Mouse (Mus musculus): ENCODE data around the gene Dnah10.

DNA sequence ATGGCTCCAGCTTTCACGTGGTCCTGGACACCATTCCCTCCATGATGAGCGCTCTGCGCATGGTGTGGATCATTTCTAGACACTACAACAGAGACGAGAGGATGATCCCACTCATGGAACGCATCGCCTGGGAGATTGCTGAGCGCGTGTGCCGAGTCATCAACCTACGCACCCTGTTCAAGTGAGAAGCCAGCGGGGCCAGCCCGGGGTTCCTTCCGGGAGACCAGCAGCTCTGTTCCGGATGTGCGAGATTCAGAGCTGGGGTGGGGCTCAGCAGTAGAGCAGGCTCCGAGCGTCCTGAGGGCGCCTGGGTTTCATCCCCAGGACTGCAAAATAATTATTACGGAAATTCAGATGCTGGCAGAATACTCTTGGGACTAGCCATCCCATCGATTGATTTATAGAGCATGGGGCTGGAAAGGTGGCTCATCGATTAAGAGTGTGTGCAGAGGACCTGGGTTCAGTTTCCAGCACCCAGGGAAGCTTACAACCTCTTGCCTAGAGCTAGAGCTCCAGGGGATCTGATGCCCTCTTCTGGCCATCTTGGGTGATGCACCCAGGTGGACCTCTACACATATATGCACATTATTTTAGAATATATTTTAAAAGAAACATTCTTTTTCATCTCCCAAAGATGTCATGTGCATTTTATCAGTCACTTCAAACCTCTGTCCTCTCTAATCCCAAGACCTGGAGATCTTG, 17.2 kb downstream of the Dnah10 start:
- TF ChIP-seq CTCF (IDR thresholded peaks at IDR 0.05; ENCODE audit: borderline replicate concordance, extremely low read depth, insufficient read depth, insufficient read length) = peak; percentile 19; the same call in 1 of the 2 replicates
- no peak for TF ChIP-seq POLR2A (IDR thresholded peaks at IDR 0.05; ENCODE audit: borderline replicate concordance, extremely low read depth, insufficient read depth, insufficient read length, poor library complexity, severe bottlenecking)
